In genomic region chr1:159390049-159390448, GRCm38 (mm10) we compare ENCODE assay signal across 8 mouse cellular contexts.
DNase-seq lines count a peak whose midpoint lies in the region; ATAC-seq and TF ChIP-seq lines count a peak whose summit lies in the region.

No protein-coding gene starts in this region.

- 19% methylated on average over 14 of the region's 14 CpGs for WGBS in embryonic facial prominence, embryonic 11.5 days

- TF ChIP-seq CTCF in MEL (IDR thresholded peaks at IDR 0.05 in 2 of 3, conservative IDR thresholded peaks at IDR 0.05 in 1 of 3; ENCODE audit: control insufficient read depth in 1 of 3, insufficient read depth in 1 of 3, low read depth in 2 of 3, low read length in 3 of 3, poor library complexity in 1 of 3, severe bottlenecking in 1 of 3), result peak; percentile 37 to 53 (median 40)

- no peaks in the 10 kb centered on the region for H3K27me3 ChIP-seq in MEL (ENCODE audit: control insufficient read depth in 1 of 2, insufficient read depth in 2 of 2, low read length in 2 of 2)
- H3K27me3 ChIP-seq in embryonic facial prominence, embryonic 11.5 days (ENCODE audit: control insufficient read depth, insufficient read depth, low read length), result no peaks in the 10 kb centered on the region

- H3K4me3 ChIP-seq in MEL (ENCODE audit: control insufficient read depth in 1 of 2, insufficient read depth in 1 of 2, low read depth in 2 of 2, low read length in 2 of 2), result no peak overlapping the region
- H3K4me3 ChIP-seq in embryonic facial prominence, embryonic 11.5 days (ENCODE audit: low read depth, low read length), result no peak overlapping the region

- no peak overlapping the region for H3K4me2 ChIP-seq in embryonic facial prominence, embryonic 11.5 days (ENCODE audit: low read depth, low read length)

- H3K9ac ChIP-seq in MEL (ENCODE audit: control insufficient read depth, low read depth, low read length, poor library complexity, severe bottlenecking), result no peak overlapping the region
- no peak overlapping the region for H3K9ac ChIP-seq in embryonic facial prominence, embryonic 11.5 days (replicated peaks; ENCODE audit: low read length)

- H3K27ac ChIP-seq in MEL (ENCODE audit: control insufficient read depth, low read depth, low read length), result no peak overlapping the region
- H3K27ac ChIP-seq in embryonic facial prominence, embryonic 11.5 days (replicated peaks; ENCODE audit: low read depth, low read length), result no peak overlapping the region

- no peaks in the 10 kb centered on the region for H3K9me3 ChIP-seq in MEL (replicated peaks; ENCODE audit: insufficient read depth, low read length)
- H3K9me3 ChIP-seq in embryonic facial prominence, embryonic 11.5 days (replicated peaks; ENCODE audit: control insufficient read depth, low read length), result no peaks in the 10 kb centered on the region

- no peak for TF ChIP-seq POLR2A in MEL (IDR thresholded peaks at IDR 0.05; ENCODE audit: control insufficient read depth in 1 of 2, insufficient read depth in 1 of 2, low read depth in 1 of 2, low read length in 2 of 2, poor library complexity in 1 of 2)

- ATAC-seq in embryonic facial prominence, embryonic 11.5 days (replicated peaks; ENCODE audit: insufficient number of reproducible peaks, low FRiP score, low TSS enrichment, low read depth), result peak; percentile 42
- ATAC-seq in megakaryocyte-erythroid progenitor cell, adult 5-6 weeks (replicated peaks; ENCODE audit: low FRiP score, low TSS enrichment, poor library complexity, severe bottlenecking), result peak; percentile 96
- ATAC-seq in monocyte, adult 5-6 weeks (replicated peaks; ENCODE audit: insufficient number of reproducible peaks, low FRiP score, low TSS enrichment, poor library complexity, severe bottlenecking), result no peak; the same call in 1 of the 2 replicates

- no peaks in the 10 kb centered on the region for H3K4me1 ChIP-seq in MEL (ENCODE audit: control insufficient read depth in 1 of 2, insufficient read depth in 2 of 2, low read length in 2 of 2)
- H3K4me1 ChIP-seq in embryonic facial prominence, embryonic 11.5 days (ENCODE audit: control insufficient read depth, insufficient read depth, low read length), result peaks cover 2% of the 10 kb centered on the region; the same call in 1 of the 2 replicates

- intact Hi-C loops in heart, postnatal 36 days (cut with DNase I), result loop anchor here (2.0 to 10.0 kb wide), 2 partner anchors 691 to 795 kb away; no protein-coding TSS in a partner anchor

- no peaks in the 10 kb centered on the region for H3K36me3 ChIP-seq in MEL (ENCODE audit: control insufficient read depth in 1 of 2, insufficient read depth in 2 of 2, low read length in 2 of 2)
- H3K36me3 ChIP-seq in embryonic facial prominence, embryonic 11.5 days (replicated peaks; ENCODE audit: control insufficient read depth, insufficient read depth, low read depth, low read length), result no peaks in the 10 kb centered on the region

- no peak for TF ChIP-seq EP300 in MEL (IDR thresholded peaks at IDR 0.05; ENCODE audit: low read depth in 1 of 2, low read length in 2 of 2)

- DNase-seq in MEL (ENCODE audit: low read depth, low spot score), result peak; percentile 28
- DNase-seq in adrenal gland, postnatal 25 days, result peak; percentile 76
- DNase-seq in embryonic facial prominence, embryonic 11.5 days (ENCODE audit: low spot score), result peak; percentile 77
- DNase-seq in heart, postnatal 36 days, result peak; percentile 70 to 81
- DNase-seq in layer of hippocampus, postnatal 36 days, result peak; percentile 72 to 76
- DNase-seq in spleen, adult 18-20 months, result peak; percentile 50 to 73

- H3K79me2 ChIP-seq in MEL (ENCODE audit: control insufficient read depth, insufficient read depth, low read length, poor library complexity), result no peaks in the 10 kb centered on the region

- TF ChIP-seq RAD21 in MEL (IDR thresholded peaks at IDR 0.05; ENCODE audit: low read depth, low read length), result peak; percentile 37

TF ChIP-seq in MEL, 35 proteins besides CTCF, POLR2A, EP300 and RAD21:
- 0 out of 2 replicates have a peak, but pooled peaks have one; percentile 19 for TF ChIP-seq SMC3 (IDR thresholded peaks at IDR 0.05; ENCODE audit: low read depth, low read length)
- no peak for TF ChIP-seq MEF2A (IDR thresholded peaks at IDR 0.05; ENCODE audit: extremely low read depth, insufficient replicate concordance, low read depth, low read length, poor library complexity, severe bottlenecking)
